Mouse (Mus musculus) left cerebral cortex, adult 2 months (tissue): ENCODE measurements around the gene Trdmt1. TPM values are rescaled to one million over a fixed set of nuclear protein-coding genes. Genes with fewer than 3 reads are reported as not detected.

Experiments used
- DNase-seq, 2 experiments: peaks; one replicate each; pipeline ENCODE4 v3.0.0; 2021 to 2022; ENCODE audit warnings: low spot score in 2 of 2, mixed read lengths in 1 of 2; ENCODE audit errors: extremely low spot score in 1 of 2
- H3K27ac ChIP-seq: fragments of 200-600 bp; 2 replicates; pipeline ENCODE4 v1.8.1; 2022
- H3K4me3 ChIP-seq: fragments of 200-600 bp; 2 replicates; pipeline ENCODE4 v1.8.1; 2022
- CTCF ChIP-seq: fragments of 200-600 bp; IDR thresholded peaks from 2 replicates; pipeline ENCODE4 v1.8.1; 2022; ENCODE audit warnings: antibody characterized with exemption, mild to moderate bottlenecking, moderate library complexity
- intact Hi-C: fragments of 180-260 bp; cut with DNase I; formaldehyde crosslinking; loops from one replicate; pipeline ENCODE4 v1.15.1; 2025
- total RNA-seq, 2 experiments: library from RNA; stranded (reverse); gene quantifications; 2 replicates each; pipeline ENCODE4 v1.2.3; 2021

The Trdmt1 gene
- total RNA-seq, 2 experiments from 2014 or later: 5.8 to 7.1 TPM

GRCm38 (mm10) chr2:13490480-13490879, 54.0 kb downstream of the Trdmt1 start:
- no peak for DNase-seq
- TF ChIP-seq CTCF: no peak
- no peak overlapping the region for H3K27ac ChIP-seq
- intact Hi-C loops: no loop called here
- no peak overlapping the region for H3K4me3 ChIP-seq

- no peak overlapping the region for H3K27ac ChIP-seq
- intact Hi-C loops: no loop called here
- TF ChIP-seq CTCF: no peak
- no peak overlapping the region for H3K4me3 ChIP-seq
- DNase-seq: no peak
These were observed 58.0 kb downstream of the Trdmt1 start for GRCm38 (mm10) chr2:13486470-13486869.

- Histone ChIP-seq H3K4me3 (no peak overlapping the region), H3K27ac (no peak overlapping the region)
- intact Hi-C loops: no loop called here
- TF ChIP-seq CTCF: no peak
- no peak for DNase-seq
These were observed 59.9 kb downstream of the Trdmt1 start for GRCm38 (mm10) chr2:13484566-13484965.

- DNase-seq: no peak
- intact Hi-C loops: no loop called here
- no peak overlapping the region for H3K27ac ChIP-seq
These were observed 63.7 kb downstream of the Trdmt1 start for GRCm38 (mm10) chr2:13480744-13481143.

GRCm38 (mm10) chr2:13479165-13479564, 65.3 kb downstream of the Trdmt1 start:
- Histone ChIP-seq H3K4me3 (no peak overlapping the region), H3K27ac (no peak overlapping the region)
- no peak for DNase-seq
- intact Hi-C loops: no loop called here
- TF ChIP-seq CTCF: no peak

More at GRCm38 (mm10) chr2:13480744-13481143, 63.7 kb downstream of the Trdmt1 start:
- no peak for TF ChIP-seq CTCF
- no peak overlapping the region for H3K4me3 ChIP-seq

- Histone ChIP-seq H3K4me3 (no peak overlapping the region), H3K27ac (no peak overlapping the region)
- intact Hi-C loops: no loop called here
- no peak for TF ChIP-seq CTCF
- no peak for DNase-seq
These were observed 74.4 kb downstream of the Trdmt1 start for GRCm38 (mm10) chr2:13470108-13470507.

GRCm38 (mm10) chr2:13469641-13470040, 74.8 kb downstream of the Trdmt1 start:
- TF ChIP-seq CTCF: no peak
- no peak for DNase-seq
- Histone ChIP-seq H3K4me3 (no peak overlapping the region), H3K27ac (no peak overlapping the region)
- intact Hi-C loops: no loop called here

- Histone ChIP-seq H3K4me3 (no peak overlapping the region), H3K27ac (no peak overlapping the region)
- TF ChIP-seq CTCF: no peak
- intact Hi-C loops: no loop called here
- DNase-seq: no peak
These were observed 77.8 kb downstream of the Trdmt1 start for GRCm38 (mm10) chr2:13466685-13467084.

Other genes with a start within 250 kb of the Trdmt1 start
- gene Cubn, start 52.9 kb downstream of the Trdmt1 start, total RNA-seq: under 1 TPM; 0.16 to 0.36 TPM
- 10 to 100 TPM; 54.3 to 55.5 TPM for gene Vim, start 29.3 kb upstream of the Trdmt1 start, total RNA-seq
- gene St8sia6, start 249.4 kb upstream of the Trdmt1 start, total RNA-seq: under 1 TPM; 0.79 to 0.84 TPM